Mouse (Mus musculus): ENCODE measurements around the gene Litaf. TPM values are rescaled to one million over a fixed set of nuclear protein-coding genes. Genes with fewer than 3 reads are reported as not detected.

Gene Litaf
- total and polyA plus RNA-seq, 3 experiments: 25.7 to 50.1 TPM; not detected in 1

- TF ChIP-seq TAL1 (IDR thresholded peaks at IDR 0.05; ENCODE audit: low read length): no peak
- TF ChIP-seq TBP (IDR thresholded peaks at IDR 0.05; ENCODE audit: low read depth, low read length): no peak
- no peak for TF ChIP-seq CHD2 (IDR thresholded peaks at IDR 0.05; ENCODE audit: low read length)
- no peak for TF ChIP-seq POLR2AphosphoS5 (IDR thresholded peaks at IDR 0.05; ENCODE audit: borderline replicate concordance, low read depth, low read length)
- no peak for TF ChIP-seq MYB (IDR thresholded peaks at IDR 0.05; ENCODE audit: low read depth, low read length)
- no peak for TF ChIP-seq GATA1 (IDR thresholded peaks at IDR 0.05; ENCODE audit: low read depth, low read length)
- TF ChIP-seq MAFK (IDR thresholded peaks at IDR 0.05; ENCODE audit: borderline replicate concordance, low read depth, low read length): no peak
- no peak for TF ChIP-seq ETS1 (IDR thresholded peaks at IDR 0.05; ENCODE audit: low read depth, low read length)
- TF ChIP-seq SIN3A (IDR thresholded peaks at IDR 0.05; ENCODE audit: low read length): no peak
- Histone ChIP-seq H3K9ac (ENCODE audit: control insufficient read depth, low read depth, low read length, poor library complexity, severe bottlenecking) (no peak overlapping the region), H3K27ac (ENCODE audit: control insufficient read depth, low read depth, low read length) (no peak overlapping the region), H3K36me3 (ENCODE audit: control insufficient read depth in 1 of 2, insufficient read depth in 2 of 2, low read length in 2 of 2) (no peaks in the 10 kb centered on the region), H3K79me2 (ENCODE audit: control insufficient read depth, insufficient read depth, low read length, poor library complexity) (no peaks in the 10 kb centered on the region), H3K9me3 (replicated peaks; ENCODE audit: insufficient read depth, low read length) (no peaks in the 10 kb centered on the region), H3K4me3 (ENCODE audit: control insufficient read depth in 1 of 2, insufficient read depth in 1 of 2, low read depth in 2 of 2, low read length in 2 of 2) (no peak overlapping the region), H3K4me1 (ENCODE audit: control insufficient read depth in 1 of 2, insufficient read depth in 2 of 2, low read length in 2 of 2) (no peaks in the 10 kb centered on the region), H3K27me3 (ENCODE audit: control insufficient read depth in 1 of 2, insufficient read depth in 2 of 2, low read length in 2 of 2) (peaks cover 0 to 4% of the 10 kb centered on the region in 2 experiments; a peak in 2 of 4 replicates)
- DNase-seq (ENCODE audit: low read depth, low spot score): no peak
These were observed 132.6 kb downstream of the Litaf start for GRCm38 (mm10) chr16:10933372-10933771.

- TF ChIP-seq NELFE (IDR thresholded peaks at IDR 0.05; ENCODE audit: low read depth, low read length): no peak
- Histone ChIP-seq H3K9ac (ENCODE audit: control insufficient read depth, low read depth, low read length, poor library complexity, severe bottlenecking) (no peak overlapping the region), H3K4me1 (ENCODE audit: control insufficient read depth in 1 of 2, insufficient read depth in 2 of 2, low read length in 2 of 2) (no peaks in the 10 kb centered on the region), H3K36me3 (ENCODE audit: control insufficient read depth in 1 of 2, insufficient read depth in 2 of 2, low read length in 2 of 2) (no peaks in the 10 kb centered on the region), H3K27me3 (ENCODE audit: control insufficient read depth in 1 of 2, insufficient read depth in 2 of 2, low read length in 2 of 2) (peaks cover 0 to 2% of the 10 kb centered on the region in 2 experiments; a peak in 1 of 4 replicates), H3K27ac (ENCODE audit: control insufficient read depth, low read depth, low read length) (no peak overlapping the region), H3K9me3 (replicated peaks; ENCODE audit: insufficient read depth, low read length) (no peaks in the 10 kb centered on the region), H3K4me3 (ENCODE audit: control insufficient read depth in 1 of 2, insufficient read depth in 1 of 2, low read depth in 2 of 2, low read length in 2 of 2) (no peak overlapping the region), H3K79me2 (ENCODE audit: control insufficient read depth, insufficient read depth, low read length, poor library complexity) (no peaks in the 10 kb centered on the region)
- no peak for DNase-seq (ENCODE audit: low read depth, low spot score)
These were observed 138.9 kb downstream of the Litaf start for GRCm38 (mm10) chr16:10927026-10927425.

GRCm38 (mm10) chr16:10925591-10926180, 140.3 kb downstream of the Litaf start:
- no peak overlapping the region for H3K9ac ChIP-seq (ENCODE audit: control insufficient read depth, low read depth, low read length, poor library complexity, severe bottlenecking)
- no peak for DNase-seq (ENCODE audit: low read depth, low spot score)
- no peaks in the 10 kb centered on the region for H3K4me1 ChIP-seq (ENCODE audit: control insufficient read depth in 1 of 2, insufficient read depth in 2 of 2, low read length in 2 of 2)
- H3K4me3 ChIP-seq (ENCODE audit: control insufficient read depth in 1 of 2, insufficient read depth in 1 of 2, low read depth in 2 of 2, low read length in 2 of 2): no peak overlapping the region
- H3K79me2 ChIP-seq (ENCODE audit: control insufficient read depth, insufficient read depth, low read length, poor library complexity): no peaks in the 10 kb centered on the region
- no peak overlapping the region for H3K27ac ChIP-seq (ENCODE audit: control insufficient read depth, low read depth, low read length)
- no peaks in the 10 kb centered on the region for H3K9me3 ChIP-seq (replicated peaks; ENCODE audit: insufficient read depth, low read length)
- H3K36me3 ChIP-seq (ENCODE audit: control insufficient read depth in 1 of 2, insufficient read depth in 2 of 2, low read length in 2 of 2): no peaks in the 10 kb centered on the region
- no peak for TF ChIP-seq JUND (IDR thresholded peaks at IDR 0.05; ENCODE audit: low read depth, low read length)
- no peak for TF ChIP-seq ZC3H11A (IDR thresholded peaks at IDR 0.05; ENCODE audit: low read depth, low read length)
- no peak for TF ChIP-seq USF1 (IDR thresholded peaks at IDR 0.05; ENCODE audit: low read depth, low read length)
- no peak for TF ChIP-seq TCF12 (IDR thresholded peaks at IDR 0.05; ENCODE audit: low read depth, low read length)
- no peak for TF ChIP-seq SIN3A (IDR thresholded peaks at IDR 0.05; ENCODE audit: low read length)
- TF ChIP-seq RCOR1 (IDR thresholded peaks at IDR 0.05; ENCODE audit: low read depth, low read length): no peak
- TF ChIP-seq CTCF (IDR thresholded peaks at IDR 0.05 in 2 of 3, conservative IDR thresholded peaks at IDR 0.05 in 1 of 3; ENCODE audit: control insufficient read depth in 1 of 3, insufficient read depth in 1 of 3, low read depth in 2 of 3, low read length in 3 of 3, poor library complexity in 1 of 3, severe bottlenecking in 1 of 3): no peak
- TF ChIP-seq MXI1 (IDR thresholded peaks at IDR 0.05; ENCODE audit: low read depth, low read length): no peak
- TF ChIP-seq POLR2A (IDR thresholded peaks at IDR 0.05; ENCODE audit: control insufficient read depth in 1 of 2, insufficient read depth in 1 of 2, low read depth in 1 of 2, low read length in 2 of 2, poor library complexity in 1 of 2): no peak
- TF ChIP-seq TBP (IDR thresholded peaks at IDR 0.05; ENCODE audit: low read depth, low read length): no peak
- TF ChIP-seq BHLHE40 (IDR thresholded peaks at IDR 0.05; ENCODE audit: borderline replicate concordance, low read depth, low read length): no peak
- no peak for TF ChIP-seq EP300 (IDR thresholded peaks at IDR 0.05; ENCODE audit: low read depth in 1 of 2, low read length in 2 of 2)
- no peak for TF ChIP-seq SMC3 (IDR thresholded peaks at IDR 0.05; ENCODE audit: low read depth, low read length)
- TF ChIP-seq ETS1 (IDR thresholded peaks at IDR 0.05; ENCODE audit: low read depth, low read length): no peak
- no peak for TF ChIP-seq POLR2AphosphoS5 (IDR thresholded peaks at IDR 0.05; ENCODE audit: borderline replicate concordance, low read depth, low read length)
- TF ChIP-seq ZKSCAN1 (IDR thresholded peaks at IDR 0.05; ENCODE audit: low read depth, low read length): no peak
- no peak for TF ChIP-seq UBTF (IDR thresholded peaks at IDR 0.05; ENCODE audit: borderline replicate concordance, insufficient read depth, low read depth, low read length)
- TF ChIP-seq RAD21 (IDR thresholded peaks at IDR 0.05; ENCODE audit: low read depth, low read length): no peak
- TF ChIP-seq TAL1 (IDR thresholded peaks at IDR 0.05; ENCODE audit: low read length): no peak
- no peak for TF ChIP-seq HCFC1 (IDR thresholded peaks at IDR 0.05; ENCODE audit: low read depth, low read length)
- no peaks in the 10 kb centered on the region for H3K27me3 ChIP-seq (ENCODE audit: control insufficient read depth in 1 of 2, insufficient read depth in 2 of 2, low read length in 2 of 2)

Measured in MEL (cell line).